Mouse (Mus musculus): ENCODE data around the gene Pccb. TPM values are rescaled to one million over a fixed set of nuclear protein-coding genes. Genes with fewer than 3 reads are reported as not detected.

Gene Pccb
- not detected in 2 replicates for polyA plus RNA-seq (2012; ENCODE audit: insufficient read depth, insufficient read length, low replicate concordance, missing spikeins)

DNA sequence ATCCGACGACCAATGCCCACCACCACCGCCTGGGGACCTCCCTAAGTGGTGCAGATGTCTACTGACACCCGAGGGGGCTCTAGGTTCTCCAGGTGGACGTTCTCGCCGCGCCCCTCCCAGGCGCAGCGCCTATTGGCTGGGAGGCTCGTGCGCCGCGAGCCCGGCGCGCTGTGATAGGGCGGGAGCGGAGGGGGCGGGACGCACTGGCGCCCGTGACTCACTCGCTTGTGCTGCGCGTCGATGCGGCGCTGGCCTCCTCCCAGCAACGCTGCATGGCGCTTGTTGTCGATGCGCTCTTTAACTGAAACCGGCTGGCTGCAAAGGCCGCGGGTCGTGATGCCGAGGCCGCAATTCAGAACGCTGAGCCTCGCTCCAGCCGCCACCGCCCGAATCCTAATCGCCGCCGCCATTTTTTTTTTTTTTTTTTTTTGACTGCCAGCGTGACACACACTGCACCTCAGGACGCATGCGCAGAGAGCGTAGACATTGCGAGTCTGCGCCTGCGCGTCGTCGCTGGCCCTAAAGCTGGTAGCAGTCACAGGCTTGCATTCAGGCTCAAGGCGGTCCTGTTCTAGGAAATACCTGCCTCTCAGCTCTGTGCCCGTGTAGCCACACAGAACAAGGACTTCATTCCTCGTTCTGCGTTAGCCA is at the start of gene Pccb:
Gene Pccb, minus strand, starts transcription at position 451 of the 651 bp plus-strand sequence.
- no peak for TF ChIP-seq CTCF (IDR thresholded peaks at IDR 0.05; ENCODE audit: insufficient read depth, low read depth, low read length)
- peak; percentile 83 for TF ChIP-seq POLR2A (IDR thresholded peaks at IDR 0.05; ENCODE audit: insufficient read depth, low read depth, low read length)
- Histone ChIP-seq H3K4me1 (ENCODE audit: control insufficient read depth, insufficient read depth, low read length) (no peaks in the 10 kb centered on the region), H3K27ac (ENCODE audit: insufficient read depth, low read depth, low read length) (peak within 1 kb of the TSS; percentile 98), H3K4me3 (ENCODE audit: insufficient read depth, low read depth, low read length) (peak within 1 kb of the TSS; percentile 69)
- WGBS, result under 1% methylated on average over 61 of the region's 61 CpGs

DNA sequence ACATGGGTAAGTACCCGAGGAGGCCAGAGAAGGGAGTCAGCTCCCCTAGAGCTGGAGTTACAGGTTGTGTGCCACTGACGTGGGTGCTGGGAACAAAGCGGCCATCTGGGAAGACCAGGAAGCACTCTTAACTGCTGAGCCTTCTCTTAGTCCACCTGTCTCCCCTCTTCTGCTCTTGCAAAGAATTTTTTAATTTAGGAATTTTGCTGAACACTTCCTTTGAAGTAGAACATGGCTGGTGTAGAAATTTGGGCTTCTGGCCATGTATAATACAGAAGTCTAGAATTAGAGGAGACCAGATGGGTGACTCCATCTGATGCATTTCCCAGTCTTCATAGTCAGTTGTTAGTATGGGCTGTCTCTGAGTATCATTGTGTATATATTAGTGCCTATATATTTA is 49.0 kb upstream of the Pccb start:
- TF ChIP-seq POLR2A (IDR thresholded peaks at IDR 0.05; ENCODE audit: insufficient read depth, low read depth, low read length) (no peak), CTCF (IDR thresholded peaks at IDR 0.05; ENCODE audit: insufficient read depth, low read depth, low read length) (no peak)
- no peak overlapping the region for H3K27ac ChIP-seq (ENCODE audit: insufficient read depth, low read depth, low read length)
- H3K4me3 ChIP-seq (ENCODE audit: insufficient read depth, low read depth, low read length), result no peak overlapping the region
- WGBS, result 81% methylated on average over 3 of the region's 3 CpGs
- H3K4me1 ChIP-seq (ENCODE audit: control insufficient read depth, insufficient read depth, low read length), result peaks cover 5% of the 10 kb centered on the region; the same call in 1 of the 2 replicates

DNA sequence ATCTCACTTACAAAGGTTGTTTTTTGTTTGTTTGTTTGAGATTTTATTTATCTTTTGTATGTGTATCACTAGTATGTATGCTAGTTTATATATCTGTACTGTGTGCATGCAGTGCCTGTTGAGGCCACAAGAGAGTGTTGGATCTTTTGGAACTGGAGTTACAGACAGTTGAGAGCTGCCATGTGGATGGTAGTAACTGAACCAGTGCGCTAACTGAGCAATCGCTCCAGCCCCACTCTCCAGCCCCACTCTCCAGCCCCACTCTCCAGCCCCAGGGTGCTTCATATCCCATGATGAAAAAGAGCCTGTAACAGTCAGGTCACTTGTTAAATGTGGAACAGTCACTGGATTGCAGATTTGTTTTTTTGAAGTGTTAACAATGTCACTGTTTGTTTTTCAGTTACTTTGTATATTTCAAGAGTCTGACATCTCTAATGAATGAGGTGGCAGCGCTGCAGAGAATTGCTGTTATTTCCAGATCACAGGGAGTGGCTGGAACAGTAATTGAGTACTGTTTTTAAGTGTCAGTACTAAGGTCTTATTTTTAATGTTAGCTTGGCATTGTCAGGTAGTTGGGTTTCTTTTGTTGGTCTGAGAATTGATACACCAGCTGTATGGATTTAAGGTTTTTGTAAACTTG is 45.5 kb upstream of the Pccb start:
- Histone ChIP-seq H3K27ac (ENCODE audit: insufficient read depth, low read depth, low read length) (no peak overlapping the region), H3K4me1 (ENCODE audit: control insufficient read depth, insufficient read depth, low read length) (peaks cover 7% of the 10 kb centered on the region; the same call in 1 of the 2 replicates), H3K4me3 (ENCODE audit: insufficient read depth, low read depth, low read length) (no peak overlapping the region)
- TF ChIP-seq CTCF (IDR thresholded peaks at IDR 0.05; ENCODE audit: insufficient read depth, low read depth, low read length), result no peak
- WGBS, result 15% methylated on average over 3 of the region's 3 CpGs

DNA sequence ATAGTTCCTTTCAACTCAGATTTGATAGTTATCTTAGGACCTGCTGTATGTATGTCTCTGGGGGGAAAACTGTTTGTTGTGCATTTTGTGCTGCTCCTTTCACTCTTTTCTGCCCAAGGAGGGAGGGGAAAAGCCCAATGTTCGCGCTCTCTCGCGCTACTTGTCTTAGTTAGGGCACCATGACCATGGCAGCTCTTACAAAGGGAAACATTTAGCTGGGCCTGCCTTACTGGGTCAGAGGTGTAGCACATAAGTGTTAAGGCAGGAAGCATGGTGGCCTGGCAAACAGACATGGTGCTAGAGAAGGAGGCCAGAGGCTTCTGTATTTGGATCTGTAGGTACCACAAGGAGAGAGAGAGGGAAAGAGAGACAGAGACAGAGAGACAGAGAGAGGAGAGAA is 43.9 kb upstream of the Pccb start:
- 20% methylated on average over 4 of the region's 4 CpGs for WGBS
- peaks cover 6% of the 10 kb centered on the region; the same call in 1 of the 2 replicates for H3K4me1 ChIP-seq (ENCODE audit: control insufficient read depth, insufficient read depth, low read length)
- H3K4me3 ChIP-seq (ENCODE audit: insufficient read depth, low read depth, low read length), result peak overlapping the region; percentile 34
- no peak overlapping the region for H3K27ac ChIP-seq (ENCODE audit: insufficient read depth, low read depth, low read length)
- TF ChIP-seq CTCF (IDR thresholded peaks at IDR 0.05; ENCODE audit: insufficient read depth, low read depth, low read length), result no peak
- TF ChIP-seq POLR2A (IDR thresholded peaks at IDR 0.05; ENCODE audit: insufficient read depth, low read depth, low read length), result no peak

DNA sequence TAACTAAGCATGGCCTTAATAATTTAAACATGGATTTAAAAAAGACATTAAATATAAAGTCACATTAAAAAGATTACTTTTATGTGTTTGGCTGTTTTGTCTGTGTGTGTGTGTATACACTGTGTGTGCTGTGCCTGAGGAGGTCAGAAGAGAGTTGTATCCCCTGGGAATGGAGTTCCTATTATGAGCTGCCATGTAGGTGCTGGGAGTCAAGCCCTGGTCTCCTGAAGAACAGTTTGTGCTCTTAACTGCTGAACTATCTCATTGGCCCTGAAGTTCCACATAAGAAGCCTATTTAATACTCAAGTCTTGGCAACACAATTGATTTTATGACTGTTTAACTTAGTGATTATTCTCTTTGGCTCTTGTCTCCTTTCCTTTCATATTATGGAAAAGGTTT is 42.8 kb upstream of the Pccb start:
- Histone ChIP-seq H3K4me3 (ENCODE audit: insufficient read depth, low read depth, low read length) (no peak overlapping the region), H3K4me1 (ENCODE audit: control insufficient read depth, insufficient read depth, low read length) (peaks cover 5% of the 10 kb centered on the region; the same call in 1 of the 2 replicates), H3K27ac (ENCODE audit: insufficient read depth, low read depth, low read length) (no peak overlapping the region)
- TF ChIP-seq POLR2A (IDR thresholded peaks at IDR 0.05; ENCODE audit: insufficient read depth, low read depth, low read length) (no peak), CTCF (IDR thresholded peaks at IDR 0.05; ENCODE audit: insufficient read depth, low read depth, low read length) (no peak)

DNA sequence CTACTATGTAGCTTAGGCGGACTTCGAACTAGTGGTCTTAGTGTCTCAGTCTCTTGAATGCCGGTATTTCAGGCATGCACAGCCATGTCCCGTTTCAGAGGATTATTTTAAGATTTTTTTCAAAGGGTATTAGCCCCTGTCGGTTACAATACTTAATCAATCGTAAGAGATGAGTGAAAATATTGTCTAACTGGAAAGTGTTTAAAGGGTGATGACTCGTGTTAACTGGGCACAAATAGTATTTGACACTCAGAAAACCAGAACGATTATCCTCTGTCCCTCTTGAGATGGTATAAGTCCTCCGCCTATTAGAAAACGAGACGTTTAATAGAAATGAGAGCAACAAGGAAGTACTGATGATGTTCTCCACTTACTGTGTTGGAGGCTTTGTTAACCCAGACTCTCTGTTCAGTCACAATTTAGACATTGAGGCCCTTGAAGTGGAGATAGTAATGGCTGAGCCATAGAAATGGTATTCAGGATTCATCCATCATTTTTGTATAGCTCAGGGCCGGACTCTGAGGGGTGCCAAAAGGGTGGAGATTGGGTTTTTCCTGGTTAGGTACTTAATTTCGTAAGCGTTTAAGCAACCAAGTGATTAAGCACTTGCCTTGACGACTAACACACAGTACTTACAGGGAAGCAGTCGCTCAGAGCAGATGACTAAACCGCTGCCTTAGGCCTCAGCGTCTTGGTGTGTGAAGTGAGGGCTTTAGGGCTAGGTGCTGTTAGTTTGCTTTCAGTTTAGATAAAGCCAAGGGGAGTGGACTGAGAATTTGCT is 41.6 kb upstream of the Pccb start:
- Histone ChIP-seq H3K27ac (ENCODE audit: insufficient read depth, low read depth, low read length) (no peak overlapping the region), H3K4me1 (ENCODE audit: control insufficient read depth, insufficient read depth, low read length) (peaks cover 5% of the 10 kb centered on the region; the same call in 1 of the 2 replicates), H3K4me3 (ENCODE audit: insufficient read depth, low read depth, low read length) (peak overlapping the region; percentile 73)
- no peak for TF ChIP-seq CTCF (IDR thresholded peaks at IDR 0.05; ENCODE audit: insufficient read depth, low read depth, low read length)
- no peak for TF ChIP-seq POLR2A (IDR thresholded peaks at IDR 0.05; ENCODE audit: insufficient read depth, low read depth, low read length)
- under 1% methylated on average over 18 of the region's 18 CpGs for WGBS

DNA sequence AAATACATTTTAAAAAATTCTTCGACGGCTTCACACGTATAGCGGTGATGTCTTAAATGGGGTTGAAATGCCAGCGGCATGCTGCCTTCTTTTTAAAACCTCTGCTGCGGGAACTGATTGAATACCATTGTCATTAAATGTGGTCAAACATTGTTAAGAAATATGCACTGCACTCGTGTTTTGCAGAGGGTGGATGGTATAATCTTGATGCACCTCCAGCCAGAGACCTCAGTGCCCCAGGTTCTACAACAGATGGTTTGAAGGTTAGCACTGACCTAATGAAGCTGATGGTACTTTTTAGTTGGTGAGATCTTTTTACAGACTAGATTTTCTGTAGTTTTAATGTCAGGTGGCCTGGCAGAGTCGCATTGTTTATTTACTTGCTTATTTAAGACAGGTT is 41.0 kb upstream of the Pccb start:
- no peak for TF ChIP-seq CTCF (IDR thresholded peaks at IDR 0.05; ENCODE audit: insufficient read depth, low read depth, low read length)
- no peak for TF ChIP-seq POLR2A (IDR thresholded peaks at IDR 0.05; ENCODE audit: insufficient read depth, low read depth, low read length)
- peak overlapping the region; percentile 73 for H3K4me3 ChIP-seq (ENCODE audit: insufficient read depth, low read depth, low read length)
- under 1% methylated on average over 8 of the region's 8 CpGs for WGBS
- H3K27ac ChIP-seq (ENCODE audit: insufficient read depth, low read depth, low read length), result no peak overlapping the region
- H3K4me1 ChIP-seq (ENCODE audit: control insufficient read depth, insufficient read depth, low read length), result peaks cover 5% of the 10 kb centered on the region; the same call in 1 of the 2 replicates

DNA sequence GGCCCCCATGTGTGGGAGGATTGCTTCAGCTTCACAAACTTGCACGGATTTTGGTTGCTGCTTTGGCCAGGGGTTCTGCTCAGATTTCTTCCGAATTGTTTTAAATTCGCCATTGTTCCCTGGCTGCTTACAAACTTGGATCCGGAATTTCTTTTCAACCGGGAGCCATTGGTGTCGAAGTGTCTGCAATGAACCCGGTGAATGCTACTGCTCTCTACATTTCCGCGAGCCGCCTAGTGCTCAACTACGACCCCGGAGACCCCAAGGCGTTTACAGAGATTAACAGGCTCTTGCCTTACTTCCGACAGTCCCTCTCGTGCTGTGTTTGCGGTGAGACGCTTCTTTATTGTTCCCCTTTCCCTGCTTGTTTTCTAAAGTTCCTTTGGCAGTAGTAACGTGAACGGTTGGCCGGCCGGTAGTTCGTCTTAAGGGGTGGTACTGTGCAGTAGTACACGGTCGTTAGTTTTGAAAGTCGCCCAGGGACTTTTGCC is 40.4 kb upstream of the Pccb start:
- peak overlapping the region; percentile 73 for H3K4me3 ChIP-seq (ENCODE audit: insufficient read depth, low read depth, low read length)
- under 1% methylated on average over 25 of the region's 25 CpGs for WGBS

More for the DNA sequence above, 40.4 kb upstream of the Pccb start:
- TF ChIP-seq POLR2A (IDR thresholded peaks at IDR 0.05; ENCODE audit: insufficient read depth, low read depth, low read length) (no peak), CTCF (IDR thresholded peaks at IDR 0.05; ENCODE audit: insufficient read depth, low read depth, low read length) (no peak)
- peak overlapping the region; percentile 69 for H3K27ac ChIP-seq (ENCODE audit: insufficient read depth, low read depth, low read length)
- peaks cover 4% of the 10 kb centered on the region; the same call in 1 of the 2 replicates for H3K4me1 ChIP-seq (ENCODE audit: control insufficient read depth, insufficient read depth, low read length)

All from olfactory bulb, adult 2 months (tissue).